Mouse (Mus musculus): Measurements from ENCODE around the gene Ccnt2.
A peak's percentile ranks its signal among the peaks of the same experiment; 100 is the strongest.

The Ccnt2 gene

DNA sequence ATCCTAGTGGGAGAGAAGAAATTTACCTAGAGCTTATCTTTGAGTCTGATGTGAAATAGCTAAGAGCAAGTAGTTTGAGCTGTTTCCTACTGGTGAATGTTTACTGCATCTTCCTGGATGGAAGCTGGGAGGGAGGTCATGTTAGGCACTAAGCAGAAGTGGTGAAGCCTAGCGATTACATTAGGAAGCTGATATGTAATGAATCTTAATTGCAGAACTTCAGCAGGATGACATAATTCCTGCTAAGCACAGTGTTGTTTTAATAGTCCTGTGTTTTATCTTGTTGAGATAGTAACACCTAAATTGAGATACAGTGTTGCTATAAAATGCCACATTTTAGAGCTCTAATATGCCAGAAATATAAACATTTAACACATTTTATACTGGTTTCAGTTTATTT lies 11.9 kb downstream of the Ccnt2 start:
- no peak for ATAC-seq (ENCODE audit: insufficient number of reproducible peaks, low FRiP score, low TSS enrichment)

DNA sequence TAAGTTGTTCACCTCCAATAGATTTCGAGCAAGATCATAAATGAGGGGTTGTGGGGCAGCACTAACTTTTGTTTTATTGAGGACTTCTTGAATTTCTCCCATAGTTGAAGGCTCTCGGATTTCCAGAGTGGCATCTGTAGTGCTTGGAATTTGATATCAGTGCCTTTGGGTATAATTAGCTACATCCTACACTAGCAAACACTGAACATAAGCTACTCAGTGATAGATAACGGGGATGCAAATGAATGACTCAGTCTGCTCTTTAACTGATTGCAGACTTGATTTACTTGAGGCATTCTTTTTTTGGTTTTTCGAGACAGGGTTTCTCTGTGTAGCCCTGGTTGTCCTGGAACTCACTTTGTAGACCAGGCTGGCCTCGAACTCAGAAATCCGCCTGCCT lies 15.0 kb downstream of the Ccnt2 start:
- no peak for ATAC-seq (ENCODE audit: insufficient number of reproducible peaks, low FRiP score, low TSS enrichment)

DNA sequence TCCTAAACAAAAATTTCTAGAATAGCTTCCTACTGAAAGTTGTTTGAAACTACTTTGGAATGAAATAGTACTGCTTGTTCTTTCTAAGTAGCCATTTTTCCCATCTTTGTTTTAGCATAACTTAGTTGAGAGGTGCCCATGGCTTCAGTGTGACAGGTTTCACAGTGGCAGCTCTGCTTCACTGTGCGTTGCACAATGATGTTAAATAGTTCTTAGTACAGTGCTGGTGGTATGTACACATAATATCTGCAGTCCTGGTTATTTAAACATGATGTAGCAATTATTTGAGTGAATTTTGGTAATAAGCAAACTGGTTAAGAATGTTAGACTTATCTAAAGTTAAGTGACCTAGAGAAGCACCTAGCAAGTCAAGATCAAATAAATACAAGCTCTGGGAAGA lies 19.5 kb downstream of the Ccnt2 start:
- no peak for ATAC-seq (ENCODE audit: insufficient number of reproducible peaks, low FRiP score, low TSS enrichment)

DNA sequence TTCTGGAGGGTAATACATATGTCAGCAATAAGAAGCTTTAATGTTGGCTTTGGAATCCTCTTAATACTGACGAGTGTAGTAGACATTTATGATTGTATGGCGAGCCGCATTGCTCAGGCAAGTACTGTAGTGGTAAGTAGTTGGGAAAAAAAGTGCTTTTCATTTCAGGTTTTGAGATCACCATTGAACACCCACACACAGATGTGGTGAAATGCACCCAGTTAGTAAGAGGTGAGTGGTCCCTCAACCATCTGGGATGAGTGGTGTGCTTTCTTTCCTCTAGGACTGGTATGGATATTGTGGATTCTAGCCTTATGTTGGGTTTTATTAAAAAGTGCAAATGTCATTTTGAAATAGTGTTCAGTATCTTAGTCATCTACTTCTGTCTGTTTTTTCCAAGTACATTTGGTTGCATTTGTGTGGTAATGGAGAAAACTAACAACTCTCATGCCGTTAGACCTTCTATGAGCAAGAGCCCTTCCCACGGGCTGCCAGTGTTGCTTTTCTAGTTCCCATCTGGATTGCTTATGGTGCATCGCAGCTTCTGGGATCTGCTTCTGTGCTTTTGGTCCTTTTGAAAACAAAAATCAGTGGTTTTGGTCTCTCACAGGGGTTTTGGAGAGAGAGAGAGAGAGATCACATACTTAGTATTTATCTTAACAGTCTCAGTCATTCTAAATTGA lies 21.3 kb downstream of the Ccnt2 start:
- no peak for ATAC-seq (ENCODE audit: insufficient number of reproducible peaks, low FRiP score, low TSS enrichment)

DNA sequence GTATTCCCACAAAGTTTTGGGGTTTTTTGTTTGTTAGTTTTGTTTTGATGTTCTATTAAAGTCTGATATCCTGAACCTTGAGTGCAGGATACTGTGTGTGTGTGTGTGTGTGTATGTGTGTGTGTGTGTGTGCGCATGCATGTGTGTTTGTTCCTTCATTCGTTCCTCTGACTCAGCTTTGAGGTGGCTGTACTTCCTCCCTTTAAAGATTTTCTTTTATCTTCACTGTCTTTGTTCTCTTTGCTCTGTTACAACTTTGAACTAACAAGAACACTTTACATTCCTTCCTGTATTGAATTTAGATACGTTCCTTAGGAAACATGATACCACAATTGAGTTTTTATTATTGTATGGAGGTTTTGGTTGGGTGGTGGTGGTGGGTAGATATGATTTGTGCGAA lies 22.4 kb downstream of the Ccnt2 start:
- no peak for ATAC-seq (ENCODE audit: insufficient number of reproducible peaks, low FRiP score, low TSS enrichment)

DNA sequence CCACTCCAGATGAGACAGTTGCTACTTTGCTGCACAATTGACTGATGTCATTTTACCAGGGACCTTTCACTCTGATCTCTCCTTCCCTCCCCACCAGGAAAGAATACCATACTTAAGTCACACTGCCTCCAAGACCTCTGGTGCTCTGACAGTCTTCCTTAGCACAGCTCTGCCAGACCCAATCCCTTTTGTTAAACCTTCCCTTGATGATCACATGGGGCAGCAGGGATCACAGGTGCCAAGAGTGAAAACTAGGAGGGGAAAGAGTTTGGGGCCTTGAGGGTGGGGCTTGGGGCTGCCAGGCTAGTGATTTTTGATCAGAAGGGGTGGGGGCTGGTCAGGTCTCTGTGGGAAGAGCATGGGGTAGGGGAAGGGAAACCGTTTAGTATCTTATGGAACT lies 22.8 kb downstream of the Ccnt2 start:
- no peak for ATAC-seq (ENCODE audit: insufficient number of reproducible peaks, low FRiP score, low TSS enrichment)

DNA sequence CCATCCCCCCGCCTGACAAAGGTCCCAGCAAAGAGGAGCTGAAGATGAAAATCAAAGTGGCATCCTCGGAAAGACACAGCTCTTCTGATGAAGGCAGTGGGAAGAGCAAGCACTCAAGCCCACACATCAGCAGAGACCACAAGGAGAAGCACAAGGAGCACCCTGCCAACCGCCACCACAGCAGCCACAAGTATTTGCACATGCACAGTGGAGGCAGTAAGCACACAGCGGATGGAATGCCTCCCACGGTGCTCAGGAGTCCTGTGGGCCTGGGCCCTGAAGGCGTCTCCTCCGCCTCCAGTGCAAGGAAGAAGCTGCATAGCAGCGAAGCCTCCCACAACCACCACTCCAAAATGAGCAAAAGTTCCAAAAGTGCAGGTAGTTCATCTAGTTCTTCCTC lies 29.0 kb downstream of the Ccnt2 start:
- no peak for ATAC-seq (ENCODE audit: insufficient number of reproducible peaks, low FRiP score, low TSS enrichment)

DNA sequence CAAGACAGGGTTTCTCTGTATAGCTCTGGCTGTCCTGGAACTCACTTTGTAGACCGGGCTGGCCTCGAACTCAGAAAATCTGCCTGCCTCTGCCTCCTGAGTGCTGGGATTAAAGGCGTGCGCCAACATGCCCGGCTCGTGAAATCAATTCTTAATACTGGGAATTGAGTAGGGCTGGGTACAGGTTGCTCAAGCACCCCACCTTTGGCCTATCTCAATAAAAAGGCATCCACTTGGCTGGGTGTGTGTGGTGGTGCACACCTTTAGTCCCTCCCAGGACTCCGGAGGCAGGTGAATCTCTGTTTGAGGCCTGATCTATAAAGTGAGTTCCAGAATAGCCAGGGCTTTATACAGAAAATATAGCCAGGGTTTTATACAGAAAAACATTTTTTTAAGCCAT lies 34.7 kb downstream of the Ccnt2 start:
- no peak for ATAC-seq (ENCODE audit: insufficient number of reproducible peaks, low FRiP score, low TSS enrichment)

DNA sequence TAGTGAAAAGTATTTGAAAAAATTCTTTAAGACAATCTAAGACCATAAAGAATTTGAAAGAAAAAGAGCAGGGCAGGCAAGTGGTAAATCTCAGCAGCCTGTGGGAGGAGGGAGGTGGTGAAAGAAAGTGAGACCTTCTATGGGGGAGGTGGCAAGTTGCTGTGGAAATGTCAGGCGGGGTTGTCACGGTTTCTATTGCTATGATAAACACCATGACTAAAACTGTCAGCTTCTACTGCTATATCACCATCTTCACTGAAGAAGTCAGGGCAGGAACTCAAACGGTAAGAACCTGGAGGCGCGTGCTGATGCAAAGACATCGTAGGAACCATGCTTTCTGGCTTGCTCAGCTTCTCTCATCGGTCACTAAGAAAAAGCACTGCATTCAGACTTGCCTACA lies 39.0 kb downstream of the Ccnt2 start:
- no peak for ATAC-seq (ENCODE audit: insufficient number of reproducible peaks, low FRiP score, low TSS enrichment)

DNA sequence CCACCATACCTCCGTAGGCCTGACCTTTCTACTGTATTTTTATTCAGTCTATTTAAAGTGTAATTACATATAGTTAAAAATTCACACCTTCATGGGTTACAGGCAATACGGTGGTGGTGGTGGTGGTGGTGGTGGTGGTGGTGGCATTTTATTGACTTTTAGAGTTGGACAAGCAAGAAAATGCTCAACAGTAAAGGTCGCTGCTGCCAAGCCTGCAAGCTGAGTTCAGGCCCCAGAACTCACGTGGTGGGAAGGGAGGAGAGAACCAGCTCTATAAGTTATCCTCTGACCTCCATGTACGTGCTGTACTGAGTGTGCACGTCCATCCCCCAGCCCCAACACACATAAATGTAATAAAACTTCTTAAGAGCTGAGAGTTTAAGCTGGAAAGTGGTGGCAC lies 42.4 kb downstream of the Ccnt2 start:
- ATAC-seq (ENCODE audit: insufficient number of reproducible peaks, low FRiP score, low TSS enrichment), result no peak

DNA sequence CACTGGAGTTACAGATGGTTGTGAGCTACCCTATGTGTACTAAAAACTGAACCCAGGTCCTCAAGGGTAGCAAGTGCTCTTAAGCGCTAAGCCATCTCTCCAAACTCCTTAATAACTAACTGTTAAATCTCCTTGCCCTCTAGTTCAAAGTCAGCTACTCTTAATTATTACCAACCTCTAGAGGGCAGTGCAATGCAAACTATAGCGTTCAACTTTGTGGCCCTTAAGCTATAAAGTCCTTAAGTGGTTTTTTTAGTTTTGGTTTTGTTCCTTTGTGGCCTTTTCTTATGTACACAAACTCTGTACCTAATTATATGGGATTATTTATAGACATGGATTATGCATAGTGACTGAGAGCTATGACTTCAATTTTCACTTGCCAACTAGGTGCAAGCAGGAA lies 53.4 kb downstream of the Ccnt2 start:
- ATAC-seq (ENCODE audit: insufficient number of reproducible peaks, low FRiP score, low TSS enrichment), result 0 out of 2 replicates have a peak, but pooled peaks have one; percentile 40

DNA sequence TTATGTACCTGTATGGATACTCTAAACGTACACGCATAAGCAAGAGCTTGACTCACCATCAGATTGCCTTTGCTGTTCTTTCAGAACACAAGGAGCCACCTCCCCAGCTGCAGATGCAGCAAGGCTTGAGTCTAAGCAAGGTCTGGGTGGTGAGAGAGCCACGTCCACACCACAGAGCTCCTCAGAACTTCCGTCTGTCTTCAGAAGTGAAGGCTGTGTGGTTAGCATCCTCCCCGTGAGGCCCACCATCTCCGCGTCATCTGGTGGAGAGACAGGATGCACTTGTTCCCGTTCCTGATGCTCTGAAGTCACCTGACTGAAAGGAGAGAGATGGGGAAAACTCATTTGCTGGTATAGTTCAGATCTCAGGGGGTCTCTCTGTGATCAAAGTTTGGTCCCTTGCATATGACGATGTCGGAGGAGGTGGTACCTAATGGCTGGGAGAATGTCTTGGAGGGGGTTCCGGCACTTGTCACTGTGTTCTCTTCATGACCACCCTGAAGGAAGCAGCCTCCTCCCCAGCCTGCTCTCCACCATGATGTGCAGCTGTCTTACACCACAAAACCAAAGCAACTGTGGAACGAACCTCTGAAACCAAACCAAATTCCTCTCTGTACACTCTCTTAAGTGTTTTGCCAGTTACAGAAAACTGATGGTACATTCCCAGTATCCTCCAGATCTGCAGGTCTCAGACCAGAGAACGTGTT lies 56.4 kb downstream of the Ccnt2 start:
- ATAC-seq (ENCODE audit: insufficient number of reproducible peaks, low FRiP score, low TSS enrichment), result no peak

DNA sequence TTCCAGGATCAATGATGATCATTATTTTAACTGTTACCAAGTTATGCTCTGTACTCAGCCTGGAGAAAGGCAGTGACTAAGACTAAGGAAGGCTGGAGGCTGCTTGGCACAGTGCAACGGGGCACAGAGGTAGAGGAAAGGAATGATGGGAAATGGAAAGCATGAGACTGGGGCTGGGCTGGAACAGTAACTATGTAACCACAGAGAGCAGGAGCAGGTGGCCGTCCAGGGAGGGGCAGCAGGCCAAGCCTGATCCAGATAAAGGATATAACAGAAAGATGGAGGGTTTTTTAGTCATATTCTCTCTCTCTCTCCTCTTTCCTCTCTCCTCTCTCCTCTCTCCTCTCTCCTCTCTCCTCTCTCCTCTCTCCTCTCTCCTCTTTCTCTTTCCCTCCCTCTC lies 59.8 kb downstream of the Ccnt2 start:
- ATAC-seq (ENCODE audit: insufficient number of reproducible peaks, low FRiP score, low TSS enrichment), result no peak

DNA sequence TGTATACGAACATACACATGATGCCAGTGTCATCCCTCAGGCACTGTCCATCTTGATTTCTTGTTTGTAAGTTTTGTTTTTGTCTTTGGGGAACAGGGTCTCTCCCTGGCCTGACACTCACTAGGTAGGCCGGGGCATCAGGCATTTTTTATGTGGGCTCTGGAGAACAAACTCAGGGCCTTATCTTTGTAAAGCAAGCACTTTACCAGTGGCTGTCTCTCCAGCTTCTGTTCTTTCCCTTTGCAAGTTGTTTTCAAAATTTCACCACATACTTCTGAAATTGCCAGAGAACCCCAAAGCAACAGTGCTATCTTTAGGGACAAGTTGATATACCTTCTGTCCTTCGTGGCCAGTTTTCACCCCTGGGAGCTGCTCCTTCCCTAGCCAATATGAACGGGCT lies 60.2 kb downstream of the Ccnt2 start:
- no peak for ATAC-seq (ENCODE audit: insufficient number of reproducible peaks, low FRiP score, low TSS enrichment)

DNA sequence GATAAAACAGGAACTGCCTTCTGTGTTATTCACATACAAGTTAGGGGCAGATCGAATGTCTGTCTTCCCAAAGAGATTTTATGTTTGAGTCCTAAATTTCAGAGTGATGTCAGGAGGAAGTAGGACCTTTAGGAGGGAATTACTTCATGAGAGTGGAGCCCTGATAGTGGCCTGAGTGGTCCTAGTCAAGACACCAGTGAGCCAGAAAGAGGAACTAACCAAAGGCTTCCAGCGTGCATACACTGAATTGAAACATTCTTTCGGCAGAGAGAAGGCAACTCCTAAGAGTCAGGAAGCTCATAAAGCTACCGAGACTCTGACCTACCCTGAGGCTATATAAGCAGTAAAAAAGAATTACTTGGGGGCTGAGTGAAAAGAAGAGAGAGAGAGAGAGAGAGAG lies 62.7 kb downstream of the Ccnt2 start:
- ATAC-seq (ENCODE audit: insufficient number of reproducible peaks, low FRiP score, low TSS enrichment), result no peak

DNA sequence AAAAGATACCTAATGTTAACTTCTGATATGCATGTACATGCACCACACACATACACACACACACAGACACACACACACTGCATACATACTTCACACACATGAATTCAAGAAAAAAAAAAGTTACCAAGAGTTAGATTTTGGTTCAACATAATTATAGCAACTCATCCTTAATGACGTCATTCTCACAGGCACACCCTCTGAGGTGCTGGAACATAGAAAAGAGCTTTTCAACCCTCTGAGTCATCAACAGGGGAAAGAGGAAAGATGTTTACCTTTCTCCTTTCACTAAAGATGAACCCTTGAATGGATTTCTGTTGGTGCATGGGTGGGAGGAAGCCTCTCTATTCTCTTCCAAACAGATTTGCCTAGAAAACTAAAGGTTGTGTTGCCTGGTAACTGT lies 64.6 kb downstream of the Ccnt2 start:
- no peak for ATAC-seq (ENCODE audit: insufficient number of reproducible peaks, low FRiP score, low TSS enrichment)

DNA sequence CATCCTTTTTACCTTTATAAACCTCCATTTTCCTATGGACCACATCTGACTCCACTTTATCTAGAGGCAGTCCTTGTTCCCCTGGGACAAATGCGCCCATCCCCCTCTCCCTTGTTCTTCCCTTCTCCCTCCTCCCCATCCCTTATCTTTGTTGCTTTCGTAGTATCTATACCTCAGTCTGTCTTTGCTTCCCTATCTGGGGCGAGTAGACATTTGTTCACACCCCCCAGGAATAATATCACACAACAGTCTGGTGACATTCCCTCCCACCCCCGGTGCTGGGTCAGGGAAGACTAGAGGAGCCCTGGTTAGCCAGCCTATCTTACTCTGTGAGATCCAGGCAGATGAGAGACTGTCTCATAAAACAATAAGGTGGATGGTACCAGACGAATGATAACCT lies 71.5 kb downstream of the Ccnt2 start:
- ATAC-seq (ENCODE audit: insufficient number of reproducible peaks, low FRiP score, low TSS enrichment), result no peak

DNA sequence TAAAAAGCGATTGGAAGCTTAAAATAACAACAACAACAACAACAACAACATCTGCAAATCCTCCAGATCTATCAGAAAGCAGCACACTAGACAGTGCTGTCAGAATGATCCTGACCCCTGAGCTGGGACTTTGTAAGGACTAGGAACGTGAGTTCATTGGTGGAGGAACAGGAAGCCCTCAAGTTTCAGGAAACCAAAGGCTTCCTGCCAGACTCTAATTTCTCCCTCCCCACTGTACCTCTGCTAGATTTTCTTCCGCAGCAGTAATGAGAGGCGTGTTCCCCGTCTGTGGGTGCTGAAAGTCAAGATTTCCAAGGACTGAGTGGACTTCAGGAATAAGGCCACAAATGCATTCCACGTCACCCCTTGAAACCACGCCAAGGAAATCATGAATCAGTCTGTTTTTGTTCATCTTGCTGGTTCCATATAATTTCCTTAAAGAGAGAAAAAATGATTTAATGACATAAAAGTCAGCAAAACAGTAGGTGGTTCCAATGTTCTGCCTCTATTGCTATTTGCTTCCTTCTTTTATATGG lies 76.2 kb downstream of the Ccnt2 start:
- ATAC-seq (ENCODE audit: insufficient number of reproducible peaks, low FRiP score, low TSS enrichment), result no peak

DNA sequence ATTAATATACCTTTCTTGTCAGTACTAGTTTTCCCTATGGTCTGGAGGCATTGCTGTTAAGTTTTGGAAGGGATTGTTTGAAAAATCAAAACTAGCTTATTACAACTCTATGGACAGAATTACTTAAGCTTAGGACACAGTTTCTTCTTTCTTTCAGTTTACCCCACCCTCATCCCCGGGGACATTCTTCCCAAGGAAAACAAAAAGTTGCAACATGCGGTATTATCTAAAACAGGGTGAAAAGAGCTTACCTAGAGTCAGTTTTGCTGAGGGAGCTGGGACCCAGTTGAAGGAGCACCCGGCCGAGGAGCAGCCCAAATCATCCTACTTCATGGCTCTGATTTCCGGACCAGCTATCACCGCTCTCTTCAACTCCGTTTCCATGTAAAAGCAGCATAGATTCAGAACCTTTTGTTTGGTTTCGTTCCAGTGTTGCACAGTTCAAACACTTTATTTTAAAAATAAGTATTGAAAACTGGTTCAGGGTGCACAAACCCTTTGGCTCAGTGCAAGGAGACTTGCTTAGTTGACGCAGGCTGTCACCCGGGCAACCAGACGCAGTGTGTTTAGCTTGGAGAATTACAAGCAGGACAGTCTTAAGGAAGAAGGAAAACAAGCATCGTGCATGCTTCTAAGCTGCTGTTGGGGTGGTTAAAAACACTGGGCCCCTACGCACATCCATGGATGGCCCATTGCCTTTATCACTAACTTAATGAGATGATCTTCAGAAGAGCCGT lies 80.7 kb downstream of the Ccnt2 start, which contains the start of gene Map3k19:
Map3k19 (minus strand) TSS at position 546 of the 737 bp plus-strand sequence.
- ATAC-seq (ENCODE audit: insufficient number of reproducible peaks, low FRiP score, low TSS enrichment), result no peak

Measured in cerebellum, adult (tissue).